Mouse (Mus musculus): Measurements from ENCODE around the gene Shq1.

- TF ChIP-seq POLR2A (IDR thresholded peaks at IDR 0.05; ENCODE audit: low read depth, low read length) (no peak), CTCF (IDR thresholded peaks at IDR 0.05; ENCODE audit: extremely low read depth, insufficient read depth, insufficient read length, insufficient replicate concordance) (no peak)
Measured at GRCm38 (mm10) chr6:100576171-100576570, 94.8 kb downstream of the Shq1 start.

Data from spleen, adult 2 months (tissue).